Mouse (Mus musculus): ENCODE results near the gene Gm7247. TPM values are rescaled to one million over a fixed set of nuclear protein-coding genes. Genes with fewer than 3 reads are reported as not detected.

Gene Gm7247
- polyA plus RNA-seq (2017; shearing (Covaris generic)) = not detected

GRCm38 (mm10) chr14:51361456-51361855 lies at the start of gene Gm7247:
Gm7247 (plus strand) TSS chr14:51361756.

GRCm38 (mm10) chr14:51410520-51410919 lies 49.0 kb downstream of the Gm7247 start, which contains the start of gene Vmn2r88:
Vmn2r88 (plus strand) TSS chr14:51410820.

GRCm38 (mm10) chr14:51451557-51451956 lies 90.0 kb downstream of the Gm7247 start, which contains the start of gene Vmn2r89:
Vmn2r89 (plus strand) TSS chr14:51451857.

GRCm38 (mm10) chr14:51552490-51552889 lies 190.9 kb downstream of the Gm7247 start, which contains the start of gene Gm5622:
Gm5622 (plus strand) TSS chr14:51552790.

GRCm38 (mm10) chr14:51573963-51574362 lies 212.4 kb downstream of the Gm7247 start, which contains the start of gene Gm17175:
Gm17175 (minus strand) TSS chr14:51574063.

GRCm38 (mm10) chr14:51592039-51592438 lies 230.5 kb downstream of the Gm7247 start, which contains the start of gene Gm17174:
Gm17174 (minus strand) TSS chr14:51592139.

GRCm38 (mm10) chr14:51611210-51611609 lies 249.7 kb downstream of the Gm7247 start, which contains the start of gene Gm17078:
Gm17078 (minus strand) TSS chr14:51611310.

Other genes with a start within 250 kb of the Gm7247 start
- gene Eddm3b, start 247.3 kb upstream of the Gm7247 start, polyA plus RNA-seq (2017; shearing (Covaris generic)) = not detected
- gene Rnase6, start 237.8 kb upstream of the Gm7247 start, polyA plus RNA-seq (2017; shearing (Covaris generic)) = 0.96 TPM
- gene Rnase1, start 215.0 kb upstream of the Gm7247 start, polyA plus RNA-seq (2017; shearing (Covaris generic)) = not detected
- not detected for gene Rnase2b, start 199.5 kb upstream of the Gm7247 start, polyA plus RNA-seq (2017; shearing (Covaris generic))
- not detected for gene Ang2, start 162.6 kb upstream of the Gm7247 start, polyA plus RNA-seq (2017; shearing (Covaris generic))
- not detected for gene Ear14, start 158.4 kb upstream of the Gm7247 start, polyA plus RNA-seq (2017; shearing (Covaris generic))
- gene Rnase2a, start 105.6 kb upstream of the Gm7247 start, polyA plus RNA-seq (2017; shearing (Covaris generic)) = not detected
- not detected for gene Vmn2r88, start 49.1 kb downstream of the Gm7247 start, polyA plus RNA-seq (2017; shearing (Covaris generic))
- 0.17 TPM for gene Vmn2r89, start 90.1 kb downstream of the Gm7247 start, polyA plus RNA-seq (2017; shearing (Covaris generic))
- gene Gm5622, start 191.0 kb downstream of the Gm7247 start, polyA plus RNA-seq (2017; shearing (Covaris generic)) = not detected
- gene Gm17175, start 212.3 kb downstream of the Gm7247 start, polyA plus RNA-seq (2017; shearing (Covaris generic)) = not detected
- not detected for gene Gm17174, start 230.4 kb downstream of the Gm7247 start, polyA plus RNA-seq (2017; shearing (Covaris generic))
- not detected for gene Gm17078, start 249.6 kb downstream of the Gm7247 start, polyA plus RNA-seq (2017; shearing (Covaris generic))